Mouse (Mus musculus) liver, postnatal 0 days (tissue): ENCODE data around the gene Faah.

ENCODE experiments used
- CTCF ChIP-seq: sonication (generic); IDR thresholded peaks from 2 replicates; pipeline ENCODE4 v1.5.1; 2016; ENCODE audit warnings: antibody characterized with exemption, low read depth
- EP300 ChIP-seq: IDR thresholded peaks from 2 replicates; pipeline ENCODE4 v1.6.1; 2016; ENCODE audit warnings: antibody characterized with exemption, low read depth, mild to moderate bottlenecking

GRCm38 (mm10) chr4:115962671-115963412 is 54.9 kb downstream of the Faah start:
- TF ChIP-seq CTCF (no peak), EP300 (no peak)
